Mouse (Mus musculus): ENCODE measurements around the gene Gm20388.
A peak's percentile ranks its signal among the peaks of the same experiment; 100 is the strongest.
"Not testable (repeated sequence)": the region's sequence is repeated elsewhere in the genome, so short reads cannot be mapped to it uniquely, and the experiment has no call there.

Gene Gm20388

GRCm38 (mm10) chr8:123275096-123275495 is 3364.5 kb downstream of the Gm20388 start:
- no peak for DNase-seq (ENCODE audit: extremely low read depth, insufficient read length, low spot score)

DNA sequence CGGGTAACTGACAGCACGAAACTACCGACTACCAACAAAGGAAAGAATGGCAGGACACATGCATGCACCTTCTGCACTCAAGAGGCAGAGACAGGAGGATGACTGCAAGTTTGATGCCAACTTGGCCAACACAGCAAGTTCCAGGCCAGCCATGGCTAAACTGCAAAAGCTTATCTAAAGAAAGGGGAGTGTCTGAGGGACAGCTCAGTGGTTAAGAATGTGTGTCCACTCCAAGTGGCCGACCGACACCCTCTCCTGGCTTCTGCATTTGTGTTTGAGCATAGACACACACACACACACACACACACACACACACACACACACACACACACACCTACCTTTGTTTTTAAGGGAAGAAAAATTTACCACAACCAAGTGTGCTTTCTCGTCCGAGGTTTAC is 3367.8 kb downstream of the Gm20388 start:
- DNase-seq (ENCODE audit: extremely low read depth, insufficient read length, low spot score), result peak; percentile 47

DNA sequence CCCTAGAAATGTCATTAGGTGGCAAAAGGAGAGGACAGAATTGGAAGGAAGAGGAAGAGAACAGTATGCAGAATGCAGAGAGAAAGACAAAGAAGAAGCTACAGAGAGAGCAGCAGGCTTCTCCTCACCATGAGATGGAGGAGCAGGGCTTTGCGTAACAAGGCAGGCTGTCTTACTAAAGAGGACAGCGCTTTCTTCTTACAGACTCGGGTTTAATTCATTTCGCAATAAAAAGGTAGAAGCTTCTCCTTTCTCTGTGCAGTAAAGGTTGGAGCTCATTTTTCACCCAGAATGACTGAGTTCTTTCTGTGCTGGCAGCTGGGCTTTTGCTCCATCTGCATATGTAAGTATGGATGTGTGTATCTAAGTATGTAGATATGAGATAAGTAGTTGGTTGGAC is 3369.2 kb downstream of the Gm20388 start:
- no peak for DNase-seq (ENCODE audit: extremely low read depth, insufficient read length, low spot score)

- no peak for DNase-seq (ENCODE audit: extremely low read depth, insufficient read length, low spot score)
These were observed 3369.9 kb downstream of the Gm20388 start for GRCm38 (mm10) chr8:123280302-123281094.

- DNase-seq (ENCODE audit: extremely low read depth, insufficient read length, low spot score), result not testable (repeated sequence)
These were observed 3372.4 kb downstream of the Gm20388 start for GRCm38 (mm10) chr8:123282994-123283393.

- DNase-seq (ENCODE audit: extremely low read depth, insufficient read length, low spot score), result no peak
These were observed 3373.3 kb downstream of the Gm20388 start for GRCm38 (mm10) chr8:123283991-123284390.

DNA sequence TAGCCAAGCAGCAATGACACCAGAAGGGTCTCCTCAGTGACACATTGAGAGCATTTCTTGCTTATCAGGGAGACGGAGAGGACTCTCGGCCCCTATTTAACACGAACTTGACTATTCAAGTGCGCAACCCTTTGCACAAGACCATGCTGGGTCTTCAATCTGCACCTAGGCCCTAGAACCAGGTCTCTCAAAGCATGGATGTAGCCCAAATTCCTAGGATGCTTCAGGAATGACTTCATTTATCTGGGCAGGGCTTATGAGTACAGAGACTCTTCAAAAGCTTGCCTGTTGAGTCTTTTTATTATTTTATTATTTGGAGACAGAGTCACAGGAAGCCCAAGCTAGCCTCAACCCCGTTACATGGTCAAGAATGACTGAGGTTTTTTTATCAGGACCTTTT is 3373.9 kb downstream of the Gm20388 start:
- DNase-seq (ENCODE audit: extremely low read depth, insufficient read length, low spot score), result no peak

DNA sequence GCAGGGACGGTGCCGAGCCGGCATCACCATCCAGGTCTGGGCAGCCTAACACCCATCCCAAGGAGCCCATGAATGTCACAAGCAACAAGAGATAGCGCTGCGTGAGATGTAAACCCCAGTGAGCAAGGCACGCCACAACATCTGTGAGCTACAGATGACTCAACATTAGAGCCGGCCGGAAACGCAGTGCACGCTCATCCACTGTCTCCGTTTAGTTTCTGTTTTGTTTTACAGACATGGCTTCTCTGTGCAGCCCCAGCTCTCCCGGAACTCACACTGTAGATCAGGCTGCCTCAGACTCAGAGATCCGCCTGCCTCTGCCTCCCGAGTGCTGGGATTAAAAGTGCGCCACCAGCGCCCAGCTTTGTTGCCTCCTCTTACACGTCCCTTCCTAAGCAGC is 3376.7 kb downstream of the Gm20388 start:
- no peak for DNase-seq (ENCODE audit: extremely low read depth, insufficient read length, low spot score)

DNA sequence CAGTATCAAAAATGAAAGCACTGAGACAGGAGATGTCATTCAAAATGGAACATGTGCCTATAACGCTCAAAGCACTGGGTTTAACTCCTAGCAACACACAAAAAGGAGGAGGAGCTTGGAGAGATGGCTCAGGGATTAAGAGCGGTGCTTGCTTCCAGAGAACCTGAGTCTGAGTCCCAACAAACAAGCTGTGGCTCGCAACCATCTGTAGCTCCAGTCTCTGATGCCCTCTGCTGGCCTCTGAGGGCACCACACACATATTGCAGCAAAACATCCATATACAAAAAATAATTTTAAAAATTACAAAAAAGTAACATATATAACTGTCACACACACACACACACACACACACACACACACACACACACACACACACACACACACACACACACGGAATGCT is 3379.5 kb downstream of the Gm20388 start:
- DNase-seq (ENCODE audit: extremely low read depth, insufficient read length, low spot score), result no peak

GRCm38 (mm10) chr8:123290679-123291078 is 3380.0 kb downstream of the Gm20388 start:
- DNase-seq (ENCODE audit: extremely low read depth, insufficient read length, low spot score), result no peak

DNA sequence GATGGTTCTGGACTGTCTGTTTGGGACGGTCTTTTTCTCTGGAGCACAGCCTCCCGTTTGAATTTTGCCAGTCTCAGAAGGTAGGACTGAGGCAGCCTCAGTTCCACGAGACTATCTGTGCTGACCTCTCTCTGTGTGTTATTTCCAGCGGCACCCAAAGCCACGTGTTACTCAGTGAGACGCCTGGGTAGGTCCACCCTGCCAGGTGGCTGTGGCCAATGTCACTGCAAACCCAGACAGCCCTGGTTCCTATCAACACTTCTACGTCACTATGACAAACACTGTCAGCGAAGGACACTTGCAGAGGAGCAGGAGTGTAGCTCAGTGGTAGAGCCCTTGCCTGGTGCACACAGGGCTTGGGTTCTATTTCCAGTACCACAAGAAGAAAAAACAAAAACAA is 3381.1 kb downstream of the Gm20388 start:
- DNase-seq (ENCODE audit: extremely low read depth, insufficient read length, low spot score), result no peak

GRCm38 (mm10) chr8:123292281-123292680 is 3381.6 kb downstream of the Gm20388 start:
- no peak for DNase-seq (ENCODE audit: extremely low read depth, insufficient read length, low spot score)

- peak; percentile 38 for DNase-seq (ENCODE audit: extremely low read depth, insufficient read length, low spot score)
These were observed 3382.1 kb downstream of the Gm20388 start for GRCm38 (mm10) chr8:123292785-123293184.

- DNase-seq (ENCODE audit: extremely low read depth, insufficient read length, low spot score), result no peak
These were observed 3387.7 kb downstream of the Gm20388 start for GRCm38 (mm10) chr8:123298301-123298700.

DNA sequence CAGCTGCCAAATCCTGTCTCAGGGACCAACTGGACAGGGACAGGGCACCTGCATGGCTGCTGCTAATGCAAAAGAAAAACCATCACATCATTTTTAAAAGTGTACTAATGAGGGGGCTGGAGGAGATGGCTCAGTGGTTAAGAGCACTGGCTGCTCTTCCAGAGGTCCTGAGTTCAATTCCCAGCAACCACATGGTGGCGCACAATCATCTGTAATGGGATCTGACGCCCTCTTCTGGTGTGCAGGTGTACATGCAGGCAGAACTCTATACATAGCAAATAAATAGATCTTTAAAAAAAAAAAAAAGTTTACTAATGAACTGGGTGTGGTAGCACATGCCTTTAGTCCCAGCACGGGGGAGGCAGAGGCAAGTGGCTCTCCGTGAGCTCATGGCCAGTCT is 3398.1 kb downstream of the Gm20388 start:
- DNase-seq (ENCODE audit: extremely low read depth, insufficient read length, low spot score), result no peak

- no peak for DNase-seq (ENCODE audit: extremely low read depth, insufficient read length, low spot score)
These were observed 3407.3 kb downstream of the Gm20388 start for GRCm38 (mm10) chr8:123317781-123318466.

DNA sequence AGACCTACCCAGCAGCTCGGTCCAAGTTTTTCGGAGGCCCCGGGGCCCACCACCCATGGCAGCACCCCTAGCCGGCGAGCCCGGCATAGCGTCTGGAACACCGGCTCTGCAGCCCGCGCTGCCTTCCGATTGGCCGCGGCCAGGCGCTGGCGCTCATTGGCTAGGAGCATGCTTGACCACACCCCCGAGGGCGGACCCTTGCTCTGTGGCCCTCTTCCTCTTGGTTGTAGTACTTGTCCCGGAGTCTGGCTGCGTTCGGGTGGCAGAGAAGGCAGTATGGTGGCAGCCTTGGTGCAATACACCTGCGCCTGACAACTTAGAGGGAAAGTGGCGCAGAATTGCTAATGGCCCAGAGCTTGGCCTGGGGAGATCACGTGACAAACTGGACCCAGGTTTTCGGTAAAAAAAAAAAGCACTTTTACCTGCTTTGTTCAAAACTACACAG is 3407.8 kb downstream of the Gm20388 start, which contains the start of gene Fanca:
Fanca (minus strand) TSS at position 110 of the 445 bp plus-strand sequence.
- peak; percentile 95 for DNase-seq (ENCODE audit: extremely low read depth, insufficient read length, low spot score)

GRCm38 (mm10) chr8:123319522-123320164 is 3409.0 kb downstream of the Gm20388 start:
- DNase-seq (ENCODE audit: extremely low read depth, insufficient read length, low spot score), result peak; percentile 58

- DNase-seq (ENCODE audit: extremely low read depth, insufficient read length, low spot score), result no peak
These were observed 3417.9 kb downstream of the Gm20388 start for GRCm38 (mm10) chr8:123328552-123328951.

DNA sequence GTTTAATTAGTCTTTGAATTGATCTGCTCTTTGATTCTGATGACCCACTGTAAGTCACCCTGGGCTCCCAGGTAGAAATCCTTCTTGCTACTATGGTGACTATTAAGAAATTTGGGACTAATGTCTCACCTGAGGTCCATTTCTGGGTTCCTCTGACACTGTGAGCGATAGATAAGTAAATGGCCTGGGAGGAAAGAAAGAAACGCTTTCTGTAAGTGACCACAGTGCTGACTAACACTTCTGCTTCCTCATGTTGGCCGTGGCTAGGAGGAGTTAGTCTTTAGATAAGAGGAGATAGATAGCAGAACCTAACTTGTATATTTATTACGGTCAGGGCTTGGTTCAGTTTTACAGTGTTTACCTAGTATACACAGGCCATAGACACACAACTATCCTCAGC is 3418.7 kb downstream of the Gm20388 start:
- no peak for DNase-seq (ENCODE audit: extremely low read depth, insufficient read length, low spot score)

GRCm38 (mm10) chr8:123329961-123330360 is 3419.3 kb downstream of the Gm20388 start:
- DNase-seq (ENCODE audit: extremely low read depth, insufficient read length, low spot score), result no peak

Data from 3134 (cell line).